Mouse (Mus musculus) inflammation-experienced regulatory T-cells, adult 6 months (primary cell): Measurements from ENCODE around the gene Kif16b. TPM values are rescaled to one million over a fixed set of nuclear protein-coding genes. Genes with fewer than 3 reads are reported as not detected.

Experiments
- ATAC-seq: one replicate; pipeline ENCODE4 v1.8.0; 2017
- polyA plus RNA-seq, 3 experiments: library from polyadenylated mRNA; unstranded; fragments of 100-300 nt; shearing (Covaris generic); gene quantifications; one replicate each; pipeline ENCODE4 v1.2.1; 2017

Gene Kif16b
- polyA plus RNA-seq, 3 experiments from 2014 or later: 10.0 to 12.9 (median 11.7) TPM

DNA sequence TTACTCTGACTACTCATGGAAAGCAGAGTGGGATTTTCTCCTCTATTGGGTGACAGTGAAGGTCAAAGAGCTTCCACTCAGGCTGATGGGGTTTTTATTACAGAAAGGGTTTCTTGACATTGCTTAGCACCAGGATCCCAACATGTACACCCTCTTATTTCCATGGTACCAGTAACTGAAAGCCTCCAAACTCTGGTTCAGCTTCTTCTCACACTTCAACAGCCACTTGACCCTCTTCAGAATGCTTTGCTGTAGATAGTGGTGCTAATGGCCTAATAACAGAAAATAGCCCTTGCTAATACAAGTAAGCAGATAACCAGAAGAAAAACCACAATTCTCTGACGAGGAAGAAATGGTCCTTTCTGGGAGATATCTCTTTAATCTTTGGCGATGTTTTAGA lies 259.6 kb downstream of the Kif16b start:
- no peak for ATAC-seq

DNA sequence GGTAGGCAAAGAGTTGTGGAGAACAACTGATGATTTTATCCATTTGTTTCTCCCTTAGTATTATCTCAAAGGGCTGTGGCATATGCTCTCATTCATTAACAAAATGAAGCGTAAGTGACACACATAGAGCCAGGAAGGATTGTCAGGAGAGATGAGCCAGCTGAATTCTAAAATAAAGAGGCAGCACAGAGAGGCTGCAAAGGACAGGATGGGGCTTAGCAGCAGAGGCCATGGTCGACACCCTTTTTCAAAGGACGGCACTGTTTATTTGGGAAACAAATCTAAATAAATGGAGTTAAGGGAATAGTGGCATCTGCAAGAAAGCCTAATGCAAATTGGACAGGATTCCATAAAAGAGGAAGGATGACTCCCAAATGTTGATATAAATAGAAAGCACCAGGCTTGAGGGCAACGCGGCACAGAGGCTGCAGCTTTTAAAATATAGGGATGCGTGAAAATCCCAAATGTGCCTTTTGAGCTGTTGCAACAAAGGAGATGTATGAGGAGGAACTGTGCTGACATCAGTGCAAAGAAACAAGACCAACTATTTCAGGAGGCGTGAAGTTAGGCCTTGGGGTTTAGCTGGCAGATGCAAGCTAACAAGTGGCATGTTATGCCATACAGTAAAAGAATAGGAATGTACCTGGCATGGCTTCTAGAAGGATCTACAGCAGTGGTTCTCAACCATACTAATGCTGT lies 265.6 kb downstream of the Kif16b start:
- no peak for ATAC-seq

DNA sequence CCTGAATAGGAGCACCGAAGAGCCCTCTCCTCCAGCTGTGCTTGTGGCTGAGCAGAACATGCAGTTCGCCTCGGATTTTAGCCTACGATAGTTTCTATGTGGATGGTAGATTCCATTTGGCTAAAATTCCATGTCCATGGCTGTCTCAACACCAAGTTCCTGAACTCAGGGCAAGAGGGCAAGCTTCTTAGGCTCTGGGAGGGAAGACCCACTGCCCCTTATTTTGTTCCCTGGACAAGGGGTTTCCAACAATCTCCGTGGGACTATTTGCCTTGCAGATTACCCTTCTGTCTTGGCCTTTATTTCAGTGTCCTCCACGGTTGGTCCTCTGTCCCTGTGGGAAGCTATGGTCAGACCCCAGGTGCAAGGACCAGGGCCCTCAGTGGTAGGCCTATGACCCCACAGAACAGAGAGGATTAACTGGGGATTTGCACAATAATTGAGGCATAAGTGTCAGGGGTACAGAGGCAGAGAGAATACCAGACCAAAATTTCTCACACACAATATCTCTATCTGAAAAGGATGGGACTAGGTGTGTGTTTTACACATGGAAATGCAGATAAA lies 267.3 kb downstream of the Kif16b start:
- no peak for ATAC-seq

DNA sequence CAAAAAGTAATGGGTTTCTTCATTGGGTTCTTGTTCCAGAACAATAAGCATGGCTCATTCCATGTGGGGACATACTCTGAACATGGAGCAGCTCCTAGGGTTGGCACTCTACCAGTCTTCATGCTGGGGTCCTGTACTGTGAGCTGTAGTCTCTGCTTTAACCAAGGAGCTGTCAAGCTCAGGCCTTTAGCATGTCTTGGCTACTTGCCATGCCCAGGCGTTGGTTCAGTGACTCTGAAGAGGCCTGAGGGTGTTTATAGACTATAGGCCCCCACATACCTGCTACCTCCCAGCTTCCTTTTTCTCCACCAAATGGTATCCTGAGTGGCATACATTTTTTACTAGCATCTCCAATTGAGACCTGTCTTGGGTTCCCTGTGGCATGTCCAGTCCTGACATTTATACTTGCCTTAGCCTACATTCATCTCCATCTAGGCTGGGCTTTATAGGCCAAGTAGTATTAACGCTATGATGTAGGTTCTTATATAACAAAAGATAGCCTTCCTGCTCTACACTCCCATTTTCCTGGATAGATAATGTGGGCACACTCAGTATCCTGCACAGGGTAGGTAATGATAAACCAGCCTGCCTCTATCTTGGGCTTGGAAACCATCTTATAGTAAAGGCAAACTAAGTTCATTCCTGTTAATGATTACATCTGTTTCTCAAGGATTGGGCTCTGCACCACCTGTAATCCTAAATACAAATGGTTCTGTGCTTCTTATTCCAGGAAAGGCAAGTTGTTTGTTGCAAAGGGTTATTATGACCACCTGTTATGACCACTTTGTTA lies 271.6 kb downstream of the Kif16b start:
- no peak for ATAC-seq

DNA sequence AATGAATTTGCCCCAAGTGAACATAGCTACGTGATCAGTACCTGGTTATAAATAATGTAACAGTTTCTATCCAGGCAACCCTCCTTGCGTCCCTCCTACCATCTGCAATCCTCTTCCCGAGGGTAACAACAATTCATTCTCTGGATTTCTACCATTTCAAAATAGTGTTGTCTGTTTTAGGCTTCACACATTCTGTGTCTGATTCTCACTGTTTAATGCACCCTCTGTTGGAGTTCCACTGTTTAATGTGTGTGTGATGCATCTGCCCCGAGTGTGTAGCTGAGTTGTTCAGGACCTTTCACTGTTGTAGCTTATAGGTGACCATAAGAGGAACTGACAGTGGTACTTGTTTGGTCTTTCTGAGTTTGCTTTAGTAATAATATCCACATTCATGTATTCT lies 275.6 kb downstream of the Kif16b start:
- ATAC-seq: no peak

DNA sequence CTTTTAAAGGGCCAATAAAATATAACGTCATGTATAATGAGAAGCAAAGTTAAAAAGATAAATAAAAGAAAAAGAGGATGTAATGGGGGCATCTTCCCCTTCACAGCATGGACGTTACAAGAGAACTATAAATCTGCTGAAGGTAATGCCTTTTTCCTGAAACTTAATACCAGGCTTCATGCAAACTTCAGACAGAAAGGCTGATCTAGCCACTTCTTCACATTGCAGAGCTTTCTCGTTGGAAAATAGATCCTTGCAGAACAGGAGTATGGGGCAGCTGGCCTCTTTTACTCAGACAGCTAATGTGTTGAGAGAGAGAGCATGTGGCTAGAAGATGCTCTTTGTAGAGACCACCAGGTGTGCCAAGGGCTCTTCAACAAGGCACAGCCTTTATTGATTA lies 276.2 kb downstream of the Kif16b start:
- ATAC-seq: no peak

DNA sequence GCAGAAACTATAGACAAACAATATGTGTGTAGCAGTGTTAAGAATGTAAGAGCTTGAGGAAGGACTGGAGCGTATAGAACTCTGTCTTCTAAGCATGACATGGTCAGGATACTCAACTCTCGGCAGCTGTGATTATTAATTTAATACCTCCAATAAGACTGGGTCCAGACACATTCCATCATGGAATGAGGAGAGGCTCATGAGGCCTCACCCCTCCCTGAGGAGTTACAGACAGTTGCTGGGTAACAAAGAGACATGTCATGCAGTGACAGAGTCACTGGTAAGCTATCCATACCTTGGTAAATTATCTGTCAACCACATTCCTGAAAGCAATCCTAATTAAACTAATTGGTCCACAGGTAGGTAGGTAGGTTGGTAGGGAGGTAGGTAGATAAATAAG lies 277.1 kb downstream of the Kif16b start:
- no peak for ATAC-seq

DNA sequence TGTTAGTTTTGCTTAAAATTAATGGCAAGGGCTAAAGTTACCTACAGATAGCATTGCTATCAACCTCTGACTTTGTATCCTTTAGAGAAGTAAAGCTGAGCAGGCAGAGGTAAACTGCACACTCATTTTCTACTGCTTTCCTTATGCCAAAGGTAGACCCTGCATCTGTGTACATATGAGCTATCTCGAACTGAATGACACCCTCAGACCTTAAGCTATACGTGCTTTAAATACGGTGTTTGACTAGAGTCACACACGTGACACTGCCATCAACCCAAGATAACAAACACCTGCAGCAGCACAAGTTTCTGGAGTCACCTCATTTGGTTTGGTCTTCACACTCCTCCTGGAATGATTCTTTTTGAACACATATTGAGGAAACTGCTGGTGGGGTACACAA lies 280.2 kb downstream of the Kif16b start:
- no peak for ATAC-seq

DNA sequence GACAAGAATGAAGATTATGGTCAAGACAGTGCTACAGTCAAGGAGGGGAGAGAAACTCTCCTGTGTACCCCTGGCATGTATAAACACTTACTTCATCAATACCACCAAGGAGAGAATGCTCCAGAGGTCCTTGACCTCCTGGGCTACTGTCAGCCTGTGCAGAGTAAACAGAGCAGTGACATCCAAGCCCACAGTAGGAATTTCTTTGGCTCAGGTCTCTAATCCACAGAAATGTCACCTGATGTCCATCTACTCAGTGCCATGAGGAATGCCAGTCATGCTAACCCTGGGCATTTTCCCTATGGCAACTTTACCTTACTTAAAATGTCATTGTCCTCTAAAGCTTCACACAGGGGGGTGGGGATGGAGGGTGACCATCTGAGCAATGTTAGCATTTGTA lies 281.4 kb downstream of the Kif16b start:
- no peak for ATAC-seq

DNA sequence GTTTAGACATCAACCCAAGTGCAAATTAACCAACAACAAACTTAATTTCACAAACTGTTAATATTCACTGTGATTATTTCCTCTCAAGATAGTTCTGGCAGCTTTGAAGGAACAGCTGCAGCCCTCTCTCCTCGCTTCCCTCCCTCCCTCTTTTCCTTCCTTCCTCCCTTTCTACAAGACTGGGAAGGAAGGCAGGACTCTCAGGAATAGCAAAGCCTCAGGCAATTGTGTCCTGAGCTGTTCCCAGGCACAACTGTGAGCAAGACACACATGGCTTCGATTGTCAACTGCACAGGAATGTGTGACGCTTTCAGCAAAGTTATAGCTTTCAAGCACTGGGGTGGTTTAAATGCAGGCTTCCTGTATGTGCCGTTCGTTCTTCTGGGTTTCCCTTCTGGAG lies 286.8 kb downstream of the Kif16b start:
- ATAC-seq: no peak

DNA sequence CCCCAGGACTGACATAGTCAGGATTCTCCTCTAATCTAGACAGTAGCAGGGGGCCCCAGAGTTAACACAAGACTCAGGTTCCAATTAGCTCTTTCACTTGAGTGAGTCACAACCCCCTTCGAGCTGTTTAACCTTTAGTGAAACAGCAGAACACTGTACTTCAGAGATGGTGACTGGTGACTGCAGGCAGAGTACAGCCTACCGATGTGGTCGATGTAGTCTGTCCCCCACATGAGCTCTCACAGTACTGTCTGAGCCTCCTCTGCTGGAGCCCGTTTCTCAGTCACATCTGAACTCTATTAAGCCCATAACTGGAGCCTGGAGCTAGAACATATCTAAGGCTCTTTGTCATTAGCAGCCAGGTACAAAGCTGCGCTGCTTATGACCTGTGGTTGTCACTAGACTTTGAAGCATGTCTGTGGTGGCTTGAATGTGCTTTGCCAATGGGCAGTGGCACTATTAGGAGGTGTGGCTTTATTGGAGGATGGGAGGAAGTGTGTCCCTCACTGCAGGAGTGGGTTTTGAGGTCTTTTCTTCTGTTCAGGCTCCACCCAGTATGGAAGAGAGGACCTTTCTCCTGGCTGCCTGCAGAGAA lies 288.9 kb downstream of the Kif16b start:
- ATAC-seq: no peak

DNA sequence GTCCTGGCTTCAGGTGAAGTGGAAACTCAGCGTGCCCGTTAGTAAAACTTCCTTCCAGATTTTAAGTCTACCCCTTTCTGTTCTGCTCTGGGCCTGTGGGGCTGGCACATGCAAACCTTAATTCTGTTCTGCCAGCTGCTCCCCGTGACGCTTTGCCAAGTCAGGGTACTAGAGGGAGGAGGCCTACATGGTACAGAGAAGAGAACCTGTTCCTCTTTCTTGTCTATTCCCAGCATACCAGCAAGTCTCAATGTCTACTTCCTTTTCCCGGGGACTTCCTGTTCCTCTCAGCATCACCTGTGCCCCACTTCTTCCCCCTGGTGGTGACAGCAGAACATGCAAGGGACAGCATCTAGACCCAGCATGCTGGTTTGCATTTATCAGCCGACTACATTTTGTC lies 290.2 kb downstream of the Kif16b start:
- no peak for ATAC-seq

DNA sequence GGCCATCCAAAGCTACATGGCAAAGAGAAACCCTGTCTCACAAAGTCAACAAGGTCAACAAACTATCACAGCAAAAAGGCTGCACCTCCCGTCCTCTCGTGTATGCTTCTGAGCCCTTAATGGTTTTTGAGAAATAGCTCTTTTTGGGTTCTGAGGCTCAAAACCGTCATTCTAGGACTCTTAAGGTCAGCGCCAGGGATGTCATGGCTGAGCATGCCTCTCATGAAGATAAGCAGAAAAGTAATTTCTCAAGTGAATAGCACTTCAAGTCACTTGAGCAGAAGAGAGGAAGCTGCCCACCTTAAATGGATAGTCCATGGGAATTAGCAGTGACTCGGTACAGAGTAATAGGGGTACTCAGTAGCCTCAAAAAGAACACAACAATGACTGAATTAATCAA lies 291.1 kb downstream of the Kif16b start:
- ATAC-seq: no peak

DNA sequence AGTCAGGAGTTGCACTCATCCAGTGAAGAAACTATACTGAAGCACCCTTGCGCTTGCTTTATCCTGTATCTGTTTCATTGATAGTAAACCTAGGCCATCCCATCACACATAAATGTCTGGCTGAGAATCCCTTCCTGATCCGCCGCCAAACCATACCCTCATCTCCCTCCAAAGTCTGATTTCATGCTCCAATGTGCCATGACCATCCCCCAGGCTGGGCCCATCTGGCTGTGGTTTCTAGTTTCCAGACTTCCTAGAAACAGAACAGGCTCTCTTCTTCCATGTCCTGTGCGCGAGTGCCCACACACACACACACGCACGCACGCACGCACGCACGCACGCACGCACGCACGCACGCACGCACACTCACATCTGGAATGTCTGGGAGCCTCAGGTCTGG lies 292.6 kb downstream of the Kif16b start:
- no peak for ATAC-seq

DNA sequence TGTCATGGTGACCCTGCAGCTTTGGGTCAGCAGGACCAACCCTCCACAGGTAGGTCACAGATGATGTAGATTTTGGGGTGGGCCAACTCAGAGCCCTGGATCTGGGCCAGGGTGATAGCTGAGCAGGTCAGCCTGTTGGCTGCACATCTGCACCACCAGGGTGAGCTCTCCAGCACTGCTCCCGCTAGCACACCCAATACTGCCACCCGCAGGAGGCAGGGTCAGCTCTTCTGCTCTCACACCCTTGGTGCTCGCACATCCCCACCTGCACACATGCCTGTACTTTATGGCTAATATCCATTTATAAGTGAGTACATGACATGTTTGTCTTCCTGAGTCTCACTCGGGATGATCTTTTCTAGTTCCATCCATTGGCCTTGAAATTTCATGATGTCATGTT lies 296.6 kb downstream of the Kif16b start:
- no peak for ATAC-seq

DNA sequence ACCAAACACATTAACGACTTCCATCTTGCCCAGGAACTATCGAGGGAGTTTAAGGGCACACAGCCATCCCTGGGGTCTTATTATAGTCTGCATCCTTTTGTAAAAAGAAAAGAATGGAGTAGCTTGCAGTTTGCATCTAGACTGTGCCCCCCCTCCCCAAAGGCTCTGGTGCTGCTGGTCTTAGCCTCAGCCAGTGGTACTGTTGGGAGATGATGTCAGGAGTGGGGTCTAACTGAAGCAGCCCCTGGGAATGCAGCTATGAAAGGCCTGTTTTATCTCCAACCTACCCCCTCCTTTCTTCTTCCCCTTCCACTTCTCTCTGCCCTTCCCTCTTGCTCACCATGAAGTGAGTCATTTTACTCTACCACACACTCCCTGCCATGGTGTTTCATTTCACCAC lies 298.1 kb downstream of the Kif16b start:
- no peak for ATAC-seq

DNA sequence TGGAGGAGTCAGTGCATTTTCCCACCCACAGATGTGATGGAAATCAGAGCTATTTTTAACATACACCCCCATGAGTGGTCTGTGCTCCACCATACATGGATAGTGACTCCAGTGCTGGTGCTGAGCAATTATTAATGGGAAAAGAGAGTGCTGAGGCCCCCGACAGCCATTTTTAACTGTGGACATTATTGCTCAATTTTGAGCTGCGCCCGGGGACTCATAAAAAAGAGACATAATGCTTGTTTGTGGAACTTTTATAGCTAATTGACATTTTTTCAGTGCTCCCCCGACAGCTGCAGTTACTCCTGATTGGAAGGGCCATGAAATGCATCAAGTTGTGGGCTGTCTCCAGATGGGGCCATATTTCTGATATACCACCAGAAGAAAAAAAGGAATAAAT lies 302.1 kb downstream of the Kif16b start:
- no peak for ATAC-seq

DNA sequence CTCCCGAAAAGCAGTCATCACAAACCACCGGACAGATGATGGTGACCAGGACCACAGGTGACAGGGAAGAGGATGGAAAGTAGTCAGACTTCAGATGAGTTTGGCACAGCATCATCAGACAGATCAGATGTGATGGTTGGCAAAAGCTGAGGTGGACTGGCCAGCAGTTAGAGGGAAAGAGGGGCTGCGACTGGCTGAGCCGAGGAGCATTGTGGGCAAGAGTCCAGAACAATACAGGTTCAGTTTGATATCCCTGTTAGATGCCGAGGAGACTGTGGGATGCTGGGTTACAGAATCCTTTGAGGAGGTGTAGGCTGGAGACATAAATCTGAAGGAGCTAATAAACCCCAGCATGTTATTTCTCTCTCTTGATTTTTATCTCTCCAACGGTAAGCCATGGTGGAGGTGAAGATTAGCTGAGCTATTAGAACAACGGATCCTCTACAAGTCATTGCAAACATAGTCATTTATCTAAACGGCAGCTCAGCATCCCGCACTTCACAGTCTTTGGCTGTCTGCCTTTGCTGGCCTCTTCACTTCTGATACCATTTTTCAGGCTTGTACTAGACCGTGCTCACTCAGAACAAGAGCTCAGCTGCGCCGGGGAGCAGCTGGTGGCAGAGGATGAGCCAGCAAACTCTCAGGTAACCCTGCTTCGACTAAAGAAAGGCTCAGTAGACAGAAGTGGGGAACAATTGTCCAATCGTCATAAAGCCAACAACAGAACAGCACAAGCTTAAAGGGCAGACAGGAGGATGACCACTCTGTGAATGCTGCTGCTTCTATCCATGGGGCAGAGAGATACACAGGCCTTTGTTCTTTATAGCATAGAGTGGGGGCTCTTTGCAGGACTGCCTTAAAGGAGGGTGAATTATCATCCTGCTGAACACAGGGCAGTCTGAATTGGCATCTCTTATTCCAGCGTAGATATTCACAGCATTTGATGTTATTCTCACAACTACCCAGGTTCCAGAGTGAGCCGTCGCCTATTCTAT lies 304.9 kb downstream of the Kif16b start:
- no peak for ATAC-seq

DNA sequence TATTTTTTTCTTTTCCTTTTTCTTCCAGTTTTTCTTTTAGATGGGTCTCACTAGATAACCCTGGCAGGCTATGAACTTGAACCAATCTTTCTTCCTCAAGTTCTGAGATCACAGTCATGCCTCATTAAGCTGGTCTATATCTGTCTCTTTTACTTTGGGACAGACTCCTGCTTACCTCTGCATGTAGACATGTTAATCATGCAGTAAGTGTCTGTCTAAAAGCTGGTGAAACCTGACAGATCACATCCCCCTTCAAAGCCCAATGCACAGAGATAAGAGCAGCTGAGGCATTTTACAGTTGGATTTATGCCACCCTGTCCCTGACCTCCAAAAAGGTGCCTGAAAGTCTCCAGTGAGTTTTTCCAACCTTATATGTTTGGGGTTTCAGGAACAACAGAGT lies 310.4 kb downstream of the Kif16b start:
- ATAC-seq: no peak

DNA sequence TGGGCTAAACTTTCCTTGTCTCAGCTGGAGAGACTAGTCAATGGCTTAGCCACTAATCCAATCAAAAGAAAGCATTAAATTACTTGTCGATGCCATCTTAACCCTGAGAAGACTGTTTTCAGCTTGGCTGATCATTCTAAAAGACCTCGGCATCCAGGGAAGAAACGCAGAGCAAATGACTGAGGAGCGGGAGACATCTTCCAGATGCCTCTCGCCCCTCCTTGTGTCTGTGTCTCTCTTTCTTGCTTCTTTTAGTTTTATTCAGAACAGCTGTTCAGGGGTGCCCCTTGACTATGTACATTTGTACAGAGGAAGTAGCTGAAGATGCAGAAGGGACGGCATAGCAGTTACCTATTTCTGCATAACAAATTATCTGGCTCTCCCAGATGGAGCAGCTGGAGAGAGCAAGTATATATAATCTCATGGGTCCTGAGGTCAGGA lies 311.0 kb downstream of the Kif16b start:
- ATAC-seq: no peak

DNA sequence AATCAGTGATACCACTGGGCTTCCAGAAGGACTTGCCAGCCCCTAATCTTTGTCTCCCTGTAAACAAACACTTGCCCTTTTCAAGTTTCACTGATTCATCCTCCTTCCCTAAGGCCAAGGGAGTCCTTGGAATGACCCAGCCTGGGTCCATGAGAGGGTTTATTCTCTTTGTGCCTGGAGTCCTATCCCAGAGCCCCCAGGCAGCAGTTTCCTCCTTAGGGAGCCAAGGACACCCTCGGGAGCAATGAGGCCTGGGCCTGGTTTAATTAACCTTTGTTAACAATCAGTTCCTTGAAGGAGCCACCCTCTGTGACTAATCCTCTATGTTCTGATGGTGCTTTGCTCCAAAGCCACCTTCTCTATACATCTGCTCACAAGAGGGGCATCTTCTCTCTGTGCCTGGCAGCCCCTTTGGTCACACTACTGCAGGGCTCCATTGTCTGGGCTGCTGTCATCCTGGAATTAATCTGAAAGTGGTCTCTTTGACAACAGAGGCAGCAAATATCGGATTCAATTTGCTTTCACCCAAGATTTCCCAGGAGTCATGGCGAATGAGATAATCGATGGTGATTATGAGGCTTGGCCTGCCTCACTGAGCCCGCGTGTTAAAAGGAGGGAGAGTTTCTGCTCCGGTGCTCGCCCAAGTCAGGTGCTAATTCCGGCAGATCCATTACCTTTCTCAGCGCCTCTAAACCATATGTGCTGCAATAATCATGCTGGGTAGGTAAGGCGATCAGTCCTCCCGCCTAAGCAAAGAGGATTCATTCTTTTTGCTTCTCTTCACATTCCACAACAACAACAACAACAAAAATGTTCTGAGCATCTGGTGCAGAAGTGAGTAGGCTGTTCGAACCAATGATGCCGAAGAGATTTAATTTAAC lies 311.7 kb downstream of the Kif16b start:
- ATAC-seq: no peak
